Mouse (Mus musculus): ENCODE measurements around the gene Zkscan17. TPM values are rescaled to one million over a fixed set of nuclear protein-coding genes. Genes with fewer than 3 reads are reported as not detected.

Gene Zkscan17
- total and polyA plus RNA-seq, 3 experiments = 8.9 to 49.9 (median 36.8) TPM

- dilution Hi-C loops (cut with MboI; ENCODE audit: extremely low pct_ligation_motif_present, extremely low pct_unique_long_range_greater_than_20kb, low sequenced_read_pairs) (no loop called here), in situ Hi-C loops (cut with MboI; ENCODE audit: low pct_ligation_motif_present, low pct_unique_long_range_greater_than_20kb, low sequenced_read_pairs) (no loop called here)
- no peak for DNase-seq (ENCODE audit: extremely low read depth)
- Histone ChIP-seq H3K27me3 (replicated peaks) (no peaks in the 10 kb centered on the region), H3K9me3 (replicated peaks; ENCODE audit: low read length) (no peaks in the 10 kb centered on the region), H3K9ac (ENCODE audit: insufficient read depth, low read depth) (no peak overlapping the region), H3K27ac (ENCODE audit: insufficient read depth, low read depth) (no peak overlapping the region), H3K4me1 (ENCODE audit: control insufficient read depth in 1 of 2, insufficient read depth in 2 of 2) (no peaks in the 10 kb centered on the region), H3K36me3 (replicated peaks in 1 of 2; ENCODE audit: control insufficient read depth in 1 of 2, insufficient read depth in 1 of 2, low read length in 1 of 2) (peaks cover 41 to 66% of the 10 kb centered on the region in 2 experiments), H3K4me3 (replicated peaks in 1 of 3; ENCODE audit: low read depth in 2 of 3, low read length in 2 of 3, poor library complexity in 1 of 3) (no peak overlapping the region), H3K79me2 (replicated peaks; ENCODE audit: control insufficient read depth, extremely low read depth, insufficient read depth, poor library complexity, severe bottlenecking) (no peaks in the 10 kb centered on the region), H3K4me2 (ENCODE audit: insufficient read depth, low read depth, poor library complexity, severe bottlenecking) (no peak overlapping the region)
- TF ChIP-seq ELF1 (IDR thresholded peaks at IDR 0.05; ENCODE audit: low read depth, low read length) = no peak
- no peak for TF ChIP-seq ETS1 (conservative IDR thresholded peaks at IDR 0.05; ENCODE audit: low read depth, low read length)
- TF ChIP-seq GABPA (IDR thresholded peaks at IDR 0.05; ENCODE audit: insufficient replicate concordance, low read depth, low read length) = no peak
- TF ChIP-seq HCFC1 (IDR thresholded peaks at IDR 0.05; ENCODE audit: low read depth, low read length) = no peak
- no peak for TF ChIP-seq KAT2A (IDR thresholded peaks at IDR 0.05; ENCODE audit: insufficient replicate concordance, low read length)
- no peak for TF ChIP-seq TBP (conservative IDR thresholded peaks at IDR 0.05; ENCODE audit: low read depth, low read length)
- TF ChIP-seq JUN (IDR thresholded peaks at IDR 0.05; ENCODE audit: insufficient read depth, low read depth, low read length) = no peak
- TF ChIP-seq SMC3 (IDR thresholded peaks at IDR 0.05; ENCODE audit: low read depth, low read length) = no peak
- no peak for TF ChIP-seq TCF12 (IDR thresholded peaks at IDR 0.05; ENCODE audit: low read depth, low read length)
- TF ChIP-seq PAX5 (IDR thresholded peaks at IDR 0.05; ENCODE audit: low read length) = no peak
- TF ChIP-seq USF1 (IDR thresholded peaks at IDR 0.05; ENCODE audit: low read depth, low read length) = no peak
- TF ChIP-seq POLR2A (IDR thresholded peaks at IDR 0.05; ENCODE audit: low read depth, low read length) = no peak
- TF ChIP-seq MYC (IDR thresholded peaks at IDR 0.05; ENCODE audit: low read depth, low read length) = no peak
- TF ChIP-seq POLR2AphosphoS2 (IDR thresholded peaks at IDR 0.05; ENCODE audit: low read depth, low read length) = no peak
- no peak for TF ChIP-seq UBTF (IDR thresholded peaks at IDR 0.05; ENCODE audit: low read depth, low read length)
These were observed 40.3 kb downstream of the Zkscan17 start for GRCm38 (mm10) chr11:59486222-59486621.

GRCm38 (mm10) chr11:59485641-59486040 lies 40.9 kb downstream of the Zkscan17 start:
- DNase-seq (ENCODE audit: extremely low read depth) = no peak
- Histone ChIP-seq H3K27me3 (replicated peaks) (no peaks in the 10 kb centered on the region), H3K4me1 (ENCODE audit: control insufficient read depth in 1 of 2, insufficient read depth in 2 of 2) (no peaks in the 10 kb centered on the region), H3K4me3 (replicated peaks in 1 of 3; ENCODE audit: low read depth in 2 of 3, low read length in 2 of 3, poor library complexity in 1 of 3) (no peak overlapping the region), H3K27ac (ENCODE audit: insufficient read depth, low read depth) (no peak overlapping the region), H3K9me3 (replicated peaks; ENCODE audit: low read length) (no peaks in the 10 kb centered on the region), H3K4me2 (ENCODE audit: insufficient read depth, low read depth, poor library complexity, severe bottlenecking) (no peak overlapping the region), H3K36me3 (replicated peaks in 1 of 2; ENCODE audit: control insufficient read depth in 1 of 2, insufficient read depth in 1 of 2, low read length in 1 of 2) (peaks cover 37 to 60% of the 10 kb centered on the region in 2 experiments), H3K79me2 (replicated peaks; ENCODE audit: control insufficient read depth, extremely low read depth, insufficient read depth, poor library complexity, severe bottlenecking) (no peaks in the 10 kb centered on the region), H3K9ac (ENCODE audit: insufficient read depth, low read depth) (no peak overlapping the region)
- dilution Hi-C loops (cut with MboI; ENCODE audit: extremely low pct_ligation_motif_present, extremely low pct_unique_long_range_greater_than_20kb, low sequenced_read_pairs) (no loop called here), in situ Hi-C loops (cut with MboI; ENCODE audit: low pct_ligation_motif_present, low pct_unique_long_range_greater_than_20kb, low sequenced_read_pairs) (no loop called here)
- TF ChIP-seq TBP (conservative IDR thresholded peaks at IDR 0.05; ENCODE audit: low read depth, low read length) = no peak
- no peak for TF ChIP-seq GABPA (IDR thresholded peaks at IDR 0.05; ENCODE audit: insufficient replicate concordance, low read depth, low read length)
- no peak for TF ChIP-seq KAT2A (IDR thresholded peaks at IDR 0.05; ENCODE audit: insufficient replicate concordance, low read length)
- no peak for TF ChIP-seq USF1 (IDR thresholded peaks at IDR 0.05; ENCODE audit: low read depth, low read length)
- no peak for TF ChIP-seq TCF12 (IDR thresholded peaks at IDR 0.05; ENCODE audit: low read depth, low read length)
